ENCODE assay signal across 8 mouse cellular contexts in genomic region chr1:183297886-183298489, GRCm38 (mm10). TPM values are rescaled to one million over a fixed set of nuclear protein-coding genes. Genes with fewer than 3 reads are reported as not detected.
DNase-seq lines count a peak whose midpoint lies in the region; ATAC-seq and TF ChIP-seq lines count a peak whose summit lies in the region.

No protein-coding gene starts in this region.

- under 1% methylated on average over 20 of the region's 20 CpGs for WGBS in cerebellum, adult 2 months
- WGBS in embryonic facial prominence, embryonic 10.5 days = under 1% methylated on average over 20 of the region's 20 CpGs
- under 1% methylated on average over 20 of the region's 20 CpGs for WGBS in limb, embryonic 14.5 days
- WGBS in midbrain, embryonic 15.5 days = under 1% methylated on average over 20 of the region's 20 CpGs

- peak overlapping the region; percentile 76 for H3K4me3 ChIP-seq in cerebellum, adult 2 months (replicated peaks; ENCODE audit: insufficient read depth, low read depth, low read length)
- peak overlapping the region; percentile 62 for H3K4me3 ChIP-seq in embryonic facial prominence, embryonic 10.5 days
- H3K4me3 ChIP-seq in limb, embryonic 14.5 days (replicated peaks; ENCODE audit: low read length) = peak overlapping the region; percentile 45
- H3K4me3 ChIP-seq in midbrain, embryonic 15.5 days = peak overlapping the region; percentile 49

- no peak for ATAC-seq in cerebellum, adult (ENCODE audit: insufficient number of reproducible peaks, low FRiP score, low TSS enrichment)
- ATAC-seq in limb, embryonic 14.5 days (ENCODE audit: low FRiP score, low read depth) = peak; percentile 3; the same call in 1 of the 2 replicates
- ATAC-seq in midbrain, embryonic 15.5 days (replicated peaks) = no peak

- H3K4me1 ChIP-seq in cerebellum, adult 2 months (ENCODE audit: control insufficient read depth, insufficient read depth, low read length) = no peaks in the 10 kb centered on the region
- 0 out of 2 replicates have a peak, but pooled peaks cover 4% of the 10 kb centered on the region for H3K4me1 ChIP-seq in embryonic facial prominence, embryonic 10.5 days
- no peaks in the 10 kb centered on the region for H3K4me1 ChIP-seq in limb, embryonic 14.5 days (ENCODE audit: control insufficient read depth, insufficient read depth, low read length)
- H3K4me1 ChIP-seq in midbrain, embryonic 15.5 days = 0 out of 2 replicates have a peak, but pooled peaks cover 4% of the 10 kb centered on the region

- no peak overlapping the region for H3K27ac ChIP-seq in cerebellum, adult 2 months (ENCODE audit: insufficient read depth, low read length)
- peak overlapping the region; percentile 83 for H3K27ac ChIP-seq in embryonic facial prominence, embryonic 10.5 days (replicated peaks)
- peak overlapping the region; percentile 2; the same call in 1 of the 2 replicates for H3K27ac ChIP-seq in limb, embryonic 14.5 days (replicated peaks; ENCODE audit: low read depth, low read length)
- peak overlapping the region; percentile 84; the same call in 1 of the 2 replicates for H3K27ac ChIP-seq in midbrain, embryonic 15.5 days

- no peaks in the 10 kb centered on the region for H3K27me3 ChIP-seq in cerebellum, adult 2 months (ENCODE audit: control insufficient read depth, insufficient read depth, low read length)
- H3K27me3 ChIP-seq in embryonic facial prominence, embryonic 10.5 days (replicated peaks; ENCODE audit: low read depth, poor library complexity, severe bottlenecking) = no peaks in the 10 kb centered on the region
- no peaks in the 10 kb centered on the region for H3K27me3 ChIP-seq in limb, embryonic 14.5 days (ENCODE audit: control insufficient read depth, insufficient read depth, low read length)
- no peaks in the 10 kb centered on the region for H3K27me3 ChIP-seq in midbrain, embryonic 15.5 days (replicated peaks)

- no peaks in the 10 kb centered on the region for H3K9me3 ChIP-seq in embryonic facial prominence, embryonic 10.5 days
- H3K9me3 ChIP-seq in limb, embryonic 14.5 days (ENCODE audit: control insufficient read depth, low read length) = no peaks in the 10 kb centered on the region
- H3K9me3 ChIP-seq in midbrain, embryonic 15.5 days = no peaks in the 10 kb centered on the region

- peaks cover 11% of the 10 kb centered on the region for H3K36me3 ChIP-seq in embryonic facial prominence, embryonic 10.5 days (replicated peaks)
- peaks cover 10% of the 10 kb centered on the region for H3K36me3 ChIP-seq in limb, embryonic 14.5 days (ENCODE audit: control insufficient read depth, insufficient read depth, low read length)
- H3K36me3 ChIP-seq in midbrain, embryonic 15.5 days (replicated peaks) = no peaks in the 10 kb centered on the region; the same call in 1 of the 2 replicates

- H3K4me2 ChIP-seq in limb, embryonic 14.5 days (replicated peaks; ENCODE audit: low read depth, low read length, severe bottlenecking) = peak overlapping the region; percentile 49
- peak overlapping the region; percentile 57 for H3K4me2 ChIP-seq in midbrain, embryonic 15.5 days

- peak overlapping the region; percentile 51 for H3K9ac ChIP-seq in limb, embryonic 14.5 days (ENCODE audit: low read depth, low read length, severe bottlenecking)
- peak overlapping the region; percentile 33; the same call in 1 of the 2 replicates for H3K9ac ChIP-seq in midbrain, embryonic 15.5 days

- TF ChIP-seq CTCF in cerebellum, adult 2 months (IDR thresholded peaks at IDR 0.05; ENCODE audit: borderline replicate concordance, insufficient read depth, low read depth, low read length) = no peak

- TF ChIP-seq POLR2A in cerebellum, adult 2 months (IDR thresholded peaks at IDR 0.05; ENCODE audit: borderline replicate concordance, insufficient read depth, low read length) = no peak
- no peak for TF ChIP-seq POLR2A in limb, embryonic 14.5 days (IDR thresholded peaks at IDR 0.05; ENCODE audit: borderline replicate concordance, extremely low read depth, insufficient read depth, insufficient read length)

- peak in 1 of 2 experiments; percentile 18 for DNase-seq in cerebellum, adult 2 months
- DNase-seq in embryonic facial prominence, embryonic 10.5 days (ENCODE audit: low spot score) = peak; percentile 53
- peak; percentile 98 for DNase-seq in heart, adult 11 months
- DNase-seq in kidney, adult 18-20 months = peak; percentile 39
- peak; percentile 70 for DNase-seq in limb, embryonic 14.5 days (ENCODE audit: low spot score)
- peak; percentile 15 to 35 for DNase-seq in spleen, postnatal 14 days (ENCODE audit: low spot score in 2 of 2)

RNA-seq across cellular contexts. Expression of gene Brox, which starts 0.9 kb away (rescaled TPM):
- polyA plus RNA-seq in cerebellum, adult 2 months (2012; rRNA removed) = 51.8 and 53.0 TPM in 2 replicates
- 34.8 and 35.5 TPM in 2 replicates for polyA plus RNA-seq in embryonic facial prominence, embryonic 10.5 days (2016; fragmentation: Nextera tagmentation; extraction: Ambion mirVana)
- polyA plus RNA-seq in limb, embryonic 14.5 days (2012; rRNA removed) = 33.5 and 37.8 TPM in 2 replicates
- polyA plus RNA-seq in limb, embryonic 14.5 days (2014; fragmentation: Nextera tagmentation; extraction: Ambion mirVana) = 41.7 and 42.3 TPM in 2 replicates
- 99.6 and 106 TPM in 2 replicates for polyA plus RNA-seq in midbrain, embryonic 15.5 days (2015; fragmentation: Nextera tagmentation; extraction: Ambion mirVana)

RNA-seq across cellular contexts. Expression of gene Aida, which starts 1.6 kb away (rescaled TPM):
- polyA plus RNA-seq in cerebellum, adult 2 months (2012; rRNA removed) = 49.5 and 53.2 TPM in 2 replicates
- 40.6 and 45.5 TPM in 2 replicates for polyA plus RNA-seq in embryonic facial prominence, embryonic 10.5 days (2016; fragmentation: Nextera tagmentation; extraction: Ambion mirVana)
- polyA plus RNA-seq in limb, embryonic 14.5 days (2012; rRNA removed) = 87.3 and 93.3 TPM in 2 replicates
- 31.9 and 34.9 TPM in 2 replicates for polyA plus RNA-seq in limb, embryonic 14.5 days (2014; fragmentation: Nextera tagmentation; extraction: Ambion mirVana)
- polyA plus RNA-seq in midbrain, embryonic 15.5 days (2015; fragmentation: Nextera tagmentation; extraction: Ambion mirVana) = 48.5 and 57.1 TPM in 2 replicates
